Mouse (Mus musculus) hindbrain, embryonic 10.5 days (tissue): ENCODE measurements at regions not wholly inside any gene's neighbourhood (a gene's known extent, or its start where the extent isn't known, plus 50 kb on each side); places are given as distances from the start of the nearest gene placed in this dataset.

Experiments
- DNase-seq: peaks from one replicate; pipeline ENCODE4 v3.0.0-alpha.2; 2017; ENCODE audit warnings: low spot score
- H3K27ac ChIP-seq: fragments of 300-500 bp; sonication (generic); 2 replicates; pipeline ENCODE4 v1.5.1; 2016; ENCODE audit warnings: mild to moderate bottlenecking, moderate library complexity
- H3K27me3 ChIP-seq: fragments of 300-500 bp; sonication (generic); 2 replicates; pipeline ENCODE4 v1.6.1; 2016; ENCODE audit warnings: mild to moderate bottlenecking; ENCODE audit not compliant: poor library complexity, insufficient read depth, severe bottlenecking
- H3K36me3 ChIP-seq: fragments of 300-500 bp; sonication (generic); 2 replicates; pipeline ENCODE4 v1.6.1; 2016; ENCODE audit warnings: mild to moderate bottlenecking, moderate library complexity
- H3K4me1 ChIP-seq: fragments of 300-500 bp; sonication (generic); replicated peaks from 2 replicates; pipeline ENCODE4 v1.6.1; 2016; ENCODE audit warnings: mild to moderate bottlenecking
- H3K4me3 ChIP-seq: fragments of 300-500 bp; sonication (generic); 2 replicates; pipeline ENCODE4 v1.5.1; 2016; ENCODE audit warnings: mild to moderate bottlenecking, moderate library complexity
- H3K9me3 ChIP-seq: fragments of 300-500 bp; sonication (generic); 2 replicates; pipeline ENCODE4 v1.6.1; 2016; ENCODE audit warnings: mild to moderate bottlenecking, moderate library complexity
- WGBS: fragments of 180-500 bp; shearing (Covaris S2); methylation state at CpG from one replicate; pipeline ENCODE4 v1.1.7; 2016; 5-methylcytosine and 5-hydroxymethylcytosine counted together

DNA sequence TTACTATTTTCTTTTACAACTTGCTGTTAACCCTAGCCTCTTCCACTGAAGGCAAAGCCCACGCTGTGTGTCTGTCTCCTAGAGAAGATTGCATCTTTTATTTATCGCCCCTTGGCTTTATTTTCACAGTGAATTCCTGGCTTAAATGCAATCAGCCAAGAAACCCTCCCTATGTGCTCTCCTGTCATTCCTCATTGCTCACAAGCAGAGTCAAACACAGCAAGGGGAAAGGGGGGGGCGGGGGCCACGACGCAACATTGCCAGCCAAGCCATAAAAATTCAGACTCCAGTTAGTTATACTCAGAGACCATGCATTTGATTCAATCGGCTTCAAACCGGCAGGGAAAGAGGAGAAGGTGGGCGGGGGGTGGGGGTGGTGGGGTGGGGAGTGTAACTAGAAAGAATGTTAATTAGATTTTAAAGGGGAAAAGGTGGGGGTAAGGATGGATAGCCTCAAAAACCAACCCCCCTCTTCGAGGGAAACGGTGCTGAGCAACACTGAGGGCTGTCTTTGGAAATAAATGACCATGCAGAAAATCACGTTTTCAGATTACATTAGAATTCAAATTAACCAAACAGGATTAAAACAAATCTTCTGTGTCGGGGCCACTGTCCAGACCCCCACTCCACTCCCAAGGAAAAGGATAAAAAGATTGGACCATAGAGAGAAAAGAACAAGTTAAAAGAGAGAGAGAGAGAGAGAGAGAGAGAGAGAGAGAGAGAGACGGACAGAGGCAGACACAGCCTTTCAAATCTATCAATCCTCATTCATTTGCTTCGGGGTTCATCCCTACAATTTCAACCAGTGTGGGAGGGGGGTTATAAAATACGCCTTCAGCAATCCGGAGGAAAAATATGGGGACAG, 156.6 kb upstream of the Smim15 start:
- H3K4me1 ChIP-seq = peaks cover 53% of the 10 kb centered on the region
- H3K27me3 ChIP-seq = peaks cover 3% of the 10 kb centered on the region
- DNase-seq = peak; percentile 45
- no peaks in the 10 kb centered on the region for H3K9me3 ChIP-seq
- peak overlapping the region; percentile 98 for H3K27ac ChIP-seq
- WGBS = under 1% methylated on average over 16 of the region's 16 CpGs
- H3K36me3 ChIP-seq = 0 out of 2 replicates have a peak, but pooled peaks cover 1% of the 10 kb centered on the region
- peak overlapping the region; percentile 99 for H3K4me3 ChIP-seq

GRCm38 (mm10) chr13:107884836-107885235, 159.4 kb upstream of the Smim15 start:
- no peak overlapping the region for H3K27ac ChIP-seq
- no peaks in the 10 kb centered on the region for H3K27me3 ChIP-seq
- 0 out of 2 replicates have a peak, but pooled peaks cover 6% of the 10 kb centered on the region for H3K9me3 ChIP-seq
- WGBS = 81% methylated on average over 3 of the region's 3 CpGs
- no peak for DNase-seq
- peaks cover 38% of the 10 kb centered on the region for H3K4me1 ChIP-seq
- no peak overlapping the region for H3K4me3 ChIP-seq
- H3K36me3 ChIP-seq = peaks cover 16% of the 10 kb centered on the region

DNA sequence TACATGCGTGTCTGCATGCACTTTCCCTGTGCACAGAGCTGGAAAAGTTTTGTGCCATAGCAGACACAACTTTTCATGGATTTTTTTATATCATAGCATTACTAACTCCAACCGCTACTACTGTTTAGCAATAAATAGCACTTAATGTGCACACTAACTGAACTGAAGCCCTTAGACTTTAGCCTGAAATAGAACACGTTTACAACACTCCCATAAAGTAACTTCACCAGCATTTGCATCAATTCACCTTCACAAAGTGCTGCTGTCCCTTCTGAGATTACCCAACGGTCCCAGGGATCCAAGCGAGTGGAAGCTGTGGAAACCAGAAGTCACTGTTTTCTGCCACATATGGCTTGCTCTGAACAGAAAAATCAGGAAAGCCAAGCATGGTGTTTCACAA, 161.9 kb upstream of the Smim15 start:
- peaks cover 33% of the 10 kb centered on the region for H3K4me1 ChIP-seq
- 92% methylated on average over 5 of the region's 5 CpGs for WGBS
- H3K4me3 ChIP-seq = no peak overlapping the region
- H3K27ac ChIP-seq = no peak overlapping the region
- peaks cover 16% of the 10 kb centered on the region for H3K36me3 ChIP-seq
- DNase-seq = no peak
- 0 out of 2 replicates have a peak, but pooled peaks cover 6% of the 10 kb centered on the region for H3K9me3 ChIP-seq
- no peaks in the 10 kb centered on the region for H3K27me3 ChIP-seq

DNA sequence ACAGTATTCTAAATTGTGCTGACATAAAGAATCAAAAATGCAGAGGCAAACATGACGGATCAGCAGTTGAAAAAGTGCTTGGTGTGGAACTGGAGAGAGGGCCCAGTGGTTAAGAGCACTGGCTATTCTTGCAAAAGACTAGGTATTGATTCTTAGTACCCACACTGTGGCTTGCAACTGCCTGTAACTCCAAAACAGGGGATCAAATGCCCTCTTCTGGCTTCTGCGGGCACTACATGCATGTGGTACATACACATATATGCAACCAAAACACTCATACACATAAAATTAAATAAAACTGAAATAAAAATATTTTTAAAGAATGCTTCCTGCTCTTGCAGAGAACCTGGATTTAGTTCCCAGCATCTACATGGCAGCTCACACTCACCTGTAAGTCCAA, 163.7 kb upstream of the Smim15 start:
- H3K27me3 ChIP-seq = no peaks in the 10 kb centered on the region
- H3K9me3 ChIP-seq = 0 out of 2 replicates have a peak, but pooled peaks cover 6% of the 10 kb centered on the region
- DNase-seq = no peak
- peaks cover 30% of the 10 kb centered on the region for H3K4me1 ChIP-seq
- WGBS = 95% methylated on average over 2 of the region's 2 CpGs
- H3K4me3 ChIP-seq = no peak overlapping the region
- peaks cover 16% of the 10 kb centered on the region for H3K36me3 ChIP-seq
- no peak overlapping the region for H3K27ac ChIP-seq

DNA sequence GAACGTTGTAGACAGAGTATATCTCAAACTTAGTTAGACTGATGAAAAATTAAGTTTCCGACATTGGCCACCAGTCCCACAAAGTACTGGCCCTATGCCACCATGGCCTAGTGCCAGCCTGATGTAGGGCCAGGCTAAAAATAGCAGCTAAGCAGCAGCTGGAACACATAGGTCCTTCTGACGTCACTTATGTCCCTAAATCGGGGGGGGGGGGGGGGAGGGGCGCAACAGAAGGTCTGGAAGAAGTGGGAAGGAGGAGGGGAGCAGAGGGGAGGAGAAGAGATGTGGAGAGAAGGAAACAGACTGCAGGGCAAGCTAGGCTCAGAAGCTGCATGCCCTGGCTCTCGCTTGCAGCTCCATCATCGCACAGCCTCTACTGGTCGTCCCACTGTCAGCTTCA, 164.7 kb upstream of the Smim15 start:
- Histone ChIP-seq H3K36me3 (peaks cover 16% of the 10 kb centered on the region), H3K4me3 (no peak overlapping the region), H3K27me3 (no peaks in the 10 kb centered on the region), H3K27ac (no peak overlapping the region), H3K4me1 (peaks cover 25% of the 10 kb centered on the region), H3K9me3 (0 out of 2 replicates have a peak, but pooled peaks cover 6% of the 10 kb centered on the region)
- 87% methylated on average over 7 of the region's 8 CpGs for WGBS
- no peak for DNase-seq

GRCm38 (mm10) chr13:107878980-107879379, 165.3 kb upstream of the Smim15 start:
- H3K27ac ChIP-seq = no peak overlapping the region
- no peaks in the 10 kb centered on the region for H3K27me3 ChIP-seq
- H3K4me1 ChIP-seq = peaks cover 23% of the 10 kb centered on the region
- 0 out of 2 replicates have a peak, but pooled peaks cover 6% of the 10 kb centered on the region for H3K9me3 ChIP-seq
- H3K4me3 ChIP-seq = no peak overlapping the region
- H3K36me3 ChIP-seq = peaks cover 16% of the 10 kb centered on the region
- 96% methylated on average over 3 of the region's 3 CpGs for WGBS
- no peak for DNase-seq

GRCm38 (mm10) chr13:107873244-107873667, 171.0 kb upstream of the Smim15 start:
- Histone ChIP-seq H3K36me3 (no peaks in the 10 kb centered on the region), H3K4me1 (peaks cover 30% of the 10 kb centered on the region), H3K4me3 (no peak overlapping the region), H3K9me3 (no peaks in the 10 kb centered on the region), H3K27ac (no peak overlapping the region), H3K27me3 (no peaks in the 10 kb centered on the region)
- no peak for DNase-seq
- WGBS = 77% methylated on average over 2 of the region's 2 CpGs

- Histone ChIP-seq H3K27me3 (no peaks in the 10 kb centered on the region), H3K36me3 (no peaks in the 10 kb centered on the region), H3K4me3 (no peak overlapping the region), H3K4me1 (peaks cover 30% of the 10 kb centered on the region), H3K27ac (no peak overlapping the region), H3K9me3 (no peaks in the 10 kb centered on the region)
- whole genome bisulfite sequencing = 78% methylated on average over 8 of the region's 8 CpGs
- DNase-seq = no peak
Observed at GRCm38 (mm10) chr13:107872574-107872973, 171.7 kb upstream of the Smim15 start.

- no peak for DNase-seq
- Histone ChIP-seq H3K9me3 (no peaks in the 10 kb centered on the region), H3K4me3 (no peak overlapping the region), H3K27ac (no peak overlapping the region), H3K36me3 (no peaks in the 10 kb centered on the region), H3K4me1 (peaks cover 30% of the 10 kb centered on the region), H3K27me3 (no peaks in the 10 kb centered on the region)
- WGBS = 74% methylated on average over 10 of the region's 10 CpGs
Observed at GRCm38 (mm10) chr13:107872137-107872536, 172.1 kb upstream of the Smim15 start.

DNA sequence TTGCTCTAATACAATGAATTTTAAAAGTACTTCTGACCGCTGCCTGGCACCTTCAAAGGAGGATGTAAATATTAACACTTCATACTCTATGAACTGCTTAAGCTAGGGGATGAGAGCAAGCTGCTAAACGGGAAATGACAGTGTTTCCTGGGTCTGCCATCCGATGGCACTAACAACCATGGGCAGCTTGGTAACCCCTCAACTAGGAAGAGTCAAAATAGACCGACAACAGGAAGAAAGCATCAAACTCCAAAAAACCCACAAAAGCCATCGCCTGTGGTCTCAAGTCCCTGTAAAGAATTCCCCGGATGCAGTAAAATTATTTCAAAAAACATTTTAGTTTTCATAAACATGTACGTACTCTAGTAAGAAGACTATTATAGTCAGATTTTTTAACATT, 175.3 kb upstream of the Smim15 start:
- no peak overlapping the region for H3K4me3 ChIP-seq
- no peaks in the 10 kb centered on the region for H3K27me3 ChIP-seq
- WGBS = 89% methylated on average over 7 of the region's 7 CpGs
- no peaks in the 10 kb centered on the region for H3K9me3 ChIP-seq
- no peak for DNase-seq
- no peaks in the 10 kb centered on the region for H3K36me3 ChIP-seq
- no peak overlapping the region for H3K27ac ChIP-seq
- H3K4me1 ChIP-seq = peaks cover 36% of the 10 kb centered on the region

DNA sequence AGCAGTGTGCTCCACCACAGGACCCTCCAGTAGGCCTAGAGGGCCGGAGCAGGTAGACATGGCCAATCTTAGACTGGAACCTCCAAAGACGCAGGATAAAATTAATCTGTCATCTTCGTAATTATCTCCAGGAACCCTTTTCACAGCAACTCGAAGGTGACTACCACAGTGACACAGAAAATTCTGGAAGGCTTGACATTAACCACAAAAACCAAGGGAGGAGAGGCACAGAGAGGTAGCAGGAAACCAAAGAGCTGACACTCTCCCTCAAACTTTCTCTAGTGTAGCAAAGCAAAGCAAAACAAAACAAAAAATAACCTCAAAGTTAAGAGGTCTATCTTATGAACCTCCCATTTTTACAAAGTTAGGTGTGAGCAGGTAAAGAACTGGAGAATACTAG, 177.4 kb upstream of the Smim15 start:
- DNase-seq = no peak
- Histone ChIP-seq H3K4me1 (peaks cover 26% of the 10 kb centered on the region), H3K4me3 (no peak overlapping the region), H3K36me3 (no peaks in the 10 kb centered on the region), H3K27me3 (no peaks in the 10 kb centered on the region), H3K27ac (no peak overlapping the region), H3K9me3 (no peaks in the 10 kb centered on the region)
- 93% methylated on average over 4 of the region's 4 CpGs for WGBS

DNA sequence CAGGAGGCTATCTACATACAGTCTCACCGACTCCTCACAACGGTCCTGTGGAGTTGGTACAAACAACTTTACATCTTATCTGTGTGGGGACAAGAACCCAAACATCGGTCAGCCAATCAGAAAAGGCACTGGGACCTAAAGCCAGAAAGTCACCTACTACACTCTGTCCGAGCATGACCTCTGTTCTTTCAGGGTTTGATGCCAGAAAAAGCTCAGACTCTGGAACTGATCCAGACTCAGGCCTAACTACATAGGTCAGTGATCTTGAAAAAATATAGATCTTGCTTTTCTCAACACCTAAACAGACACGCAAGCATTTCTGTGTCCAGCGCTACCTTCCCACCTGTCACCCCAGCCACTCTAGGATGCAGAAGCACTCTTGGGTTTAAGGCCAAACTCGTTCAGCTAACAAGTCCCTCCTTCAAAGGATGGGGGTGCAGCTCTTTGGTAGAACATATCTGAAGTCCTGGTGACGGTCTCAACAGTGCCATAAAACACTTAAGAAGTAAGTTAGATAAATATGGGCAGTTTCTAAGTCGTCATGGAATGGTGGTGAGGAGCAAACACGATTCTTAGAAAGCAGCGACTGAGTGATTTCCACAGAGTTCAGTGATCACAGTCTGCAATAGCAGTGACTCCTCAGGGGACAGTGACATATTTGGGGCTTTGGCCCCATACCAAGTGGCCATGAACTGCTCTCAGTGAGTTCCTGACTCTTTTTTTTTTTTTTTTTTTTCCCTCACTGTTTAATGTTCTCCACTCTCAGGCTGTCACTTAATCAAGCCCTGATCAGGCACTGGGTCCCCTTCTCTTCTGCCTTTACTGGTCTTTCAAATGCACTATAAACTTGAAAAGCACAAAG, 181.2 kb upstream of the Smim15 start:
- DNase-seq = no peak
- Histone ChIP-seq H3K27me3 (no peaks in the 10 kb centered on the region), H3K4me3 (no peak overlapping the region), H3K36me3 (no peaks in the 10 kb centered on the region), H3K27ac (no peak overlapping the region), H3K9me3 (no peaks in the 10 kb centered on the region), H3K4me1 (peaks cover 32% of the 10 kb centered on the region)
- 86% methylated on average over 11 of the region's 11 CpGs for WGBS
